Mouse (Mus musculus) gastrocnemius, postnatal 36 days (tissue): ENCODE results near the gene Aebp1. TPM values are rescaled to one million over a fixed set of nuclear protein-coding genes. Genes with fewer than 3 reads are reported as not detected.

Experiments used
- DNase-seq, 2 experiments: peaks; one replicate each; pipeline ENCODE4 v3.0.0; 2022
- intact Hi-C: fragments of 180-260 bp; cut with DNase I; formaldehyde crosslinking; loops from one replicate; pipeline ENCODE4 v1.15.1; 2025
- long read RNA-seq, 2 experiments: library from polyadenylated mRNA; stranded (forward); transcript quantifications; one replicate each; pipeline ENCODE4 v2.0.0; 2021
- total RNA-seq, 2 experiments: library from RNA; stranded (reverse); gene quantifications; 2 replicates each; pipeline ENCODE4 v1.2.3; 2021

Aebp1 gene
- 10 to 100 TPM; 28.2 to 55.2 TPM for total RNA-seq
- long read RNA-seq, experiment 1, partial matches to known transcripts: 2 of 9 reads
- long read RNA-seq, experiment 1, other reads (novel, unspliced or antisense): 6 of 9 reads
- long read RNA-seq, experiment 2, partial matches to known transcripts: 14 of 17 reads
- long read RNA-seq, experiment 2, other reads (novel, unspliced or antisense): 1 of 17 reads

DNA sequence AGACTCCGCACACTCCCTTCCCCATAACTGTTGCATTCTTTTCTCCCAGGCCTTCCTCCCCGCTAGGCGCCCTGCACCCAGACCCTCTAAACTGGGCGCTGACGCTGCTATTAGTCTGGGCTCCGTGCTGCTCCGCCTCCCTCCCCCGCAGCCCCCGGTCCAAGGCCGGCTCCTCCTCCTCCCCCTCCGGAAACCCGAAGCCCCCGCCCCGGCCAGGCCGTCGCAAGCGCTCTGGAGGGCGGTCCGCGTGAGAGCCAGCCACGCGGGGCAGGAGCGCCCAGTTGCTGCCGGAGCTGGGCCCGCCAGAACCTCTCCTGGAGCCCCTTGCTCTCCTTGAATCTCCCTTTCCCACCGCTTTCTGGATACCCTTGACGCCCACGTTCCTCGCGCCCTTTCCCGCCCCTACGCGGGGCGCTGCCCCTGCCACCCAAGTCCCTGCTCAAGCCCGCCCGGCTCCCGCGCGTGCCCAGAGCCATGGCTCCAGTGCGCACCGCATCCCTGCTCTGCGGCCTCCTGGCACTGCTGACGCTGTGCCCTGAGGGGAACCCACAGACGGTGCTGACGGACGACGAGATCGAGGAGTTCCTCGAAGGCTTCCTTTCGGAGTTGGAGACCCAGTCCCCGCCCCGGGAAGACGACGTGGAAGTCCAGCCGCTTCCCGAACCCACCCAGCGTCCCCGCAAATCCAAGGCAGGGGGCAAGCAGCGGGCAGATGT lies at the start of gene Aebp1:
Gene Aebp1 (plus strand): TSS at position 270 of the 716 bp plus-strand sequence.
- intact Hi-C loops: no loop called here
- DNase-seq: peak in 1 of 2 experiments; percentile 65

DNA sequence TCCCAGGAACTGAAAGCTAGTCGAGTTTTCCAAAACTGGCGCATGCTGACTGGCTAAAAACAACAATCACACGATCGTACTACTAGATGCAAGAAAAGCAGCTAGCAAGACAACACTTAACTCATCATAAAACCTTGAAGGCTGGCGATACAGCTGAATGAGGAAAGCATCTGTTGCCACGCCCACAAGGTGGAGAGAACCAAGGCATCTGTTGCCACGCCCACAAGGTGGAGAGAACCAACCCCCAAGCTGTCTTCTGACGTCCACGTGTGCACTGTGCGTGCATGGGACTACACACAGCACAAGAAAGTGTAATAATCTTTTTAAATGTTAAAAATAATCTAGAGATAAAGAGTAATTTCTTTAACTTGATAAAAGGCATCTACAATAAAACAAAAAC lies 48.4 kb upstream of the Aebp1 start:
- intact Hi-C loops: no loop called here
- no peak for DNase-seq

DNA sequence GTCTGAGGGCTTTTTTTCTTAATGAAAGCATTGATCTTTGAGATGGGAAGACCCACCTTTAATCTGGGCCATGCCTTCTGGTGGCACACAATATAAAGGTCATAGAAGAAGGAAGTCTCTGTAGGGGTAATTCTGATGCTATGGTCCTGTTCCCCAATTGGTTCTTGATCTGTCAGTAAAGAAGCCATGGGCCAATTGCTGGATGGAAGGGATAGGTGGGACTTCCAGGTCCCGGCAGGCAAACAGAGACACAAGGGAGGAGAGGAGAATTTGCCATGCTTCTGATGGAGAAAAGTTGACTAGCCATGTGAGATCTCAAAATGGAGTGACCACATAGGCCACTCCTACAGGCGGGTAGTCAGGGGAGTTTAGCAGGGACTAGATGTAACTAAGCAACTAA lies 42.5 kb upstream of the Aebp1 start:
- no peak for DNase-seq
- intact Hi-C loops: no loop called here

DNA sequence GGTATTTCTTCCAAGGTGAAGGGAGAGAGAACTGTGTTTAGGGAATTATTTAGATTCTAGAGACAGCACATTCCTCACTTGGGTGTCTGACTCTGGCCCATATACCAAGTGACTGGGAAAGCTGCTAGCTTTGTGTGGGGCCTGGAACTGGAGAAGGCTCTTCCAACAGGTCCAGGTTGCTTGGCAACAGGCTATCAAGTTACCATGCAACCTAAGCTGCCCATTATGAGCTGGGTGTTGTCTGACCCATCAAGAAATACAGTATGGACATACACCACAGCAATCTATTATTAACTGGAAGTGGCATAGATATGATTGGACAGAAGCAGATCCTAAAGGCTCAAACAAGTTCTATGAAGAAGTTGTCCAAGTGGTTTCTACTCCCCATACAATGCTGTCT lies 36.3 kb upstream of the Aebp1 start:
- intact Hi-C loops: no loop called here
- DNase-seq: no peak

DNA sequence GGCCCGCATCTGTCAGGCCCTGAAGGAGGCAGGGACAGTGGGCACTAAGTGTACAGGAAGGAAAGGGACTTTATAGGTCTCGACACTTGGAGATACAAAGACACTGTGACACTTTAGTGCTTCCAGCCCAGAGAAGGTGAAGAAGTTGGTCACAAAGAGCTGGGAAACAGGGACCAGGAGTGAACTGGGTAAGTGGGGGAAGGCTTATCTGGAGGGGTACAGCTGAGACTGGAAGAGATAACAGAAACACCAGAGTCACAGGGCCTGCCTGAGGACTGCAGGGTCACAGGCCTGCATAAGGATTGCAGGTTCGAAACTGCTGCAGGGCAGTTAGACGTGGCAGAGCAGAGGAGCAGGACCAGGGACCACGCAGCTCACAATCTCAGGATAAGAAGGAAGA lies 33.8 kb upstream of the Aebp1 start:
- DNase-seq: no peak
- intact Hi-C loops: loop anchor here (2.0 kb wide), 1 partner anchor 21 kb away; no protein-coding TSS in a partner anchor

DNA sequence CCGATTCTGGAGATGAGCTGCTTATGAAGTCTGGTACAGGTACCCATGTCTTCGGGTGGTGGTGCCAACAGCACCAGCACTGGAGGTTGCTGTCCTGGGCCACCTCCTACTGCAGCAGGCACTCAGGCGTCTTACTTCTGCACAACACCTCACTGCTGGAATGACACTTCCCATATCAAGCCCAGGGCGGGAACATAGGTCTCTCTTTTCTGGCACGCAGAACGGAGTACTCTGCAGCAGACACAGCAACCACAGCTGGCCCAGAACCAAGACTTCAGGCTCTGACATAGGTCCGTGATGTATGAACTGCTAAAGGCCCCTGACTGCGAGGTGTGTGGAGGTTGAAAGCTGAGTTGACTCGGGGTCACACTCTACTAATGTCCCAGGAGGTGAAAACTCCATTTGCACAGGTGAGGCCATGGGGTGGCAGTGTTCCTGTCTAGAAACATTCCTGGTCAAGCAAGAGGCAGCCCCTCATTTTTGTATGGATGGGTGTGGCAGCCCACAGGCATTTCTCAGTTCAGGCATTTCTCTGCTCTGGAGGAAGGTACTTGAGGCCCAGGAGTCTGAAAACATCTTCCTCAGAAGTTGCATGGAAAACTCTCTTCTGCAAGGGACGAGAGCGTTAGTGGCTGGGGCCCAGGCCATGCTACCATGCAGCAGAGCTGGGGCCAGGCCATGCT lies 33.1 kb upstream of the Aebp1 start:
- intact Hi-C loops: loop anchor here (2.0 kb wide), 1 partner anchor 22 kb away; no protein-coding TSS in a partner anchor
- no peak for DNase-seq

DNA sequence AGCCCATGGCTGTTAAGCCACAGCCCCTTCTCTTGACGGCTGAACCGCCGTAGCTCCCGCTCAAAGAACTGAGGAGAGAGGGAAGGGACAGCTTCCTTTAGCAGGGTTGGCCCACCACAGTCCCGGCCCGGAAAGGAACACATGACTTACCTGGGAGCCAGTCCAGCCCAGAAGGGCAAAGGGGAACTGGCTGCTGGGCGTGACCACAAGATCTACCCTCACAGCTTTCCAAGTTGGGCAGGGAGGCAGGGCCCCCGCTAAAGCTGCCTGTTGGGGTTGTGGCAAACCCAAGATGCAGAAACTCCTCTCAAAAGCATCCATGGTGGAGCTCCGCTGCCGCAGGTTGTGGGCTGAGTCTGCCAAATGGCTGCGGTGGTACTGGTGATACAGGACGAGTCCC lies 32.4 kb upstream of the Aebp1 start:
- DNase-seq: no peak
- intact Hi-C loops: loop anchor here (2.0 kb wide), 1 partner anchor 23 kb away; no protein-coding TSS in a partner anchor

DNA sequence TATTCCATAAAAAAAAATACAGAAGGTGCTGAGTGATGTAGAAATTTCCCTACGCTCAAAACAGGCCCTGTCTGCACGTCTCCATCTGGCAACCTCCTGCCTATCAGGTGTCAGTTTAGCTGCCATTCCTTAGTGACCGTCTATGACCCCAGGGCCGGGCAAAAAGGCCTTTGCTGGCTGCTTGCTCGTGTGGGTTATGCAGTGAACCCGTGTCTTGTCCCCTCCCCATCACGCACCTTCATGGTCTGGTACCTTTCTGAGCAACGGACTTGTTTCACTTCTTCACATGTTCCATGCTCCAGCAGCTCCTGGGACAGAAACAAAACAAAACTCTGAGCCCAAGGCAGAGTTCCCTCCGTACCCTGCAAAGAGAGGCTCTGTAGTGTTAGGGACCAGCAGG lies 27.2 kb upstream of the Aebp1 start:
- intact Hi-C loops: no loop called here
- no peak for DNase-seq

DNA sequence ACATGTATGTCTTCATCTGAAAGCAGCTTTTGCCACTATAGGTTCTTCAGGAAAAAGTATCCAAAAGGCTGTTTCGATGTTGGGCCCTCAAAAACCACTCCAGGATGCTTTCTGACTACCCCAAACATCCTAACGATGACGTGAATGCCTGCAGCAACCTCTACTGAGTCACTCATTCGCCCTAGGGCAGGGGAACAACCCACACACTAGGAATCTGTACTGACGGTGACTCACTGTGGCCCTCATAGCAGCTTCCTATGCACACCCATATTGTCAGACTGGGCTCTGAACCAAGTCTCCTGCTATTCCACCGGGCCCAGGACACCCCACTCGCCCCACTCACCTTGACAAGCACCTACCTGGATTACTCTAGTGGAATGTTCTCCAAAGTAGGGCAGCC lies 26.7 kb upstream of the Aebp1 start:
- intact Hi-C loops: loop anchor here (5.0 kb wide), 1 partner anchor 42 kb away; the partner anchor contains the start of gene Pold2
- DNase-seq: no peak

DNA sequence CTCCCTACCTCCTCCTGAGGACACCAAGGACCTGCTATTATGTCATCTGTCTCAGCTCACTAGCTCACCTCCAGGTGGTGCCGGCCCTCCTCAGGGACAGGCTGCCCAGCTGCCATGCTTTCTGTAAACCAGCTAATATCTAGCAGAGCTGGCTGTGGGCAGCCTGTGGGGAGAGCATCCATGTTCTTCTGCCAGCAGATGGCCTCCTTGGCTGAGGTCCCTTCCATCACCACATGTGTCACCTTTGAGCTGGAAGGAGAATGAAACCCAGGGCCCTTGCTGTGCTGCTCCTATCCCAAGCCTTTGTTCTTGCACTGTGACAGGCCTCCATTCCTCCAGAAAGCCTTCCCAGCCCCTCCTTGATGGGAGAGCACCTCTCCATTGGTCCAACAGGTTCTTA lies 25.6 kb upstream of the Aebp1 start:
- intact Hi-C loops: loop anchor here (2.0 to 5.0 kb wide), 3 partner anchors 35 to 51 kb away; partner anchors contain the start of gene Pold2
- no peak for DNase-seq

DNA sequence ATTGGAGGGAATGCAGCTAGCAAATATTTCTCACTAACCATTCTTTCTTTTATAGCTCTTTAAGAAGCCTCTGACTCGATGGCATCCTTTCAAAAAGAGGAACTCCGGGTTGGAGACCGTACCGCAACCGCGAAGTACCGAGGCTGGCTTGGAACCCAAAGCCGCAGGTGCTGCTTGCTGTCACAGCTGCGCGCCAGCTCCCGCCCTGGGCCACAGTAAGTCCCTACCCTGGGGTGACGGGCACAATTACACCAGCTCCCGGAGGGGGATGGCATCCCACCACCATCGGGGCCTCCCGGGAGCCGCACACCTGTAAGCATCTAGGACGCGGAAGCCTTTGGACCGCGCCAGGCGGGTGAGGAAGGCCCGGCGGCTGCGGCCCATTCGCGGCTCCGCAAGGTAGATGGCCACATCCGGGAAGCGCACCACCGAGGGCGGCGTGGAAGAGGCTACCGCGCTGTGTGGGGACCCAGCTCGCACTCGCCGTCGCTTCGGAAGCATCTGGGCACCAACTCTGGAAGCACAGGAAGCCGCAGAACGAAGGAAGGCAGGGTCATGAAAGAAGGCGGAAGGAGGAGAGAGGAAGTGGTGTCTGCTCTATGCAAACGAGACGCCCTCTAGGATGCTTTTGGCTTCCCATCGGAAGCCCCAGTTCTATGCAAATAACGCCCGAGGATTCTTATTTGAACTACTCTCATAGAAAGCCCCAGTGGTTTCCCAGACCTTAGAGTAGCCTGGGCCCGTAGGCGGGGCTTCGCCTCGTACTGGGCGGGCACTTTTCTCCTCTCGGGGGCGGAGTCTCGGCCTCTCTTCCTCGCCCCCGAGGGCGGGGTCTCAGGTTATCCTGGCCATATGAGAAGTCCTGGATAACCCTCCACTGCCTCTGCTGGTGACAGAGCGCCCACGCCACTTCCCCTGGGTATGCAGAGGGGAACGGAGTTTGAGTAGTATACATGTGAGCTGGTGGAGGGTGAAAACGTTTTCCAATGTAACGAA lies 24.2 kb upstream of the Aebp1 start, which contains the start of gene Polm:
Gene Polm (minus strand): TSS at position 766 of the 996 bp plus-strand sequence.
- intact Hi-C loops: loop anchor here (2.0 to 5.0 kb wide), 3 partner anchors 37 to 49 kb away; partner anchors contain the start of gene Pold2
- peak; percentile 90 to 91 for DNase-seq

DNA sequence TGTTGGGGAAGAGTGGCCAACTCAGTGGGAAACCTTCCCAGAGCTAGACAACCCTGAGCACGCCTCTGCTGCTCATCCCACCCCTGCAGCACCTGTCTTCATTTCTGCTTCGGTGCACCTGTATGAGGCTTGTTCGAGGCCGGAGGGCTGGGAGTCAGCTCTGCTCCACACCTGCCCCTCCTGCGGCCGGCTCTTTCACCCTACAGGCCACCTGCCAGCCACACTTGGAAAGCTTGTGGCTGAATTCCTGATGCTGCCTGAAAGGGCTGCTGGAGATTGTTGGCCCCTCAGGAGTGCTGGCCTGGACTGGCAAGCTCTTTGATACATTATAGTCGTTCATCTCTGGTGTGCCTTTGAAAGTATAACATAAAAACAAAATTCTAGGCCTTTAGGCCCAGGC lies 21.4 kb upstream of the Aebp1 start:
- intact Hi-C loops: no loop called here
- peak in 1 of 2 experiments; percentile 12 for DNase-seq

DNA sequence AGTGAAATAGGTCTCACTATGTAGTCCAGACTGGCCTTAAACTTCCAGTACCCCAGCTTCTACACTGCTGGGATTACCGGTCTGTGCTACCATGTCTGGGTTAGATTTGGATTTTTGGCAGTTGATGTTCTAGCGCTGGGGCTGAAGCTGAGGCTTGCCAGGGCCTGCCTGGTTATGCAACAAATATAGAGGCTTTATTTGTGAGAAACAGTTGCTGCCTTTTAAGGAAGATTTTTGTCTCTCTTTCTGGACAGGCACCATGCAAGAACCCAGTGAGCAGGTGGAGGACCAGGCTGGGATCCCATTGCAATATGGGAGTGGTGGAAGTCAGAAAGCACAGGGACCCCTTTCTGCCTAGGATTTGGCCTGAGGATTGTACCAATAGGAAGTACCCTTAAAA lies 20.0 kb upstream of the Aebp1 start:
- no peak for DNase-seq
- intact Hi-C loops: no loop called here

DNA sequence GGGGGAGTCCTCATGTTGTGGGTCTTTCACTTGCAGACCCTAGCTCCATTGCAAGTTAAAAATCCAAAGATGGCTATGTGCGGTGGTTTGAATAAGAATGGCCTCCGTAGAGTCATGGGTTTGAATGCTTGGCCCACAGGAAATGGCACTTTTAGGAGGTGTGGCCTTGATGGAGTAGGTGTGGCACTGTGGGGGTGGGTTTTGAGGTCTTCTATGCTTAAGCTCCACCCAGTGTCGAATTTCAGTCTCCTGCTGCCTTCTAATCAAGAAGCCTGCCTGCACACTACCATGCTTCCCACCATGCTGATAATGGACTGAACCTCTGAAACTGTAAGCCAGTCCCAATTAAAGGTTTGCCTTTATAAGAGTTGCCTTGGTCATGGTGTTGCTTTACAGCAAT lies 18.6 kb upstream of the Aebp1 start:
- DNase-seq: no peak
- intact Hi-C loops: no loop called here

DNA sequence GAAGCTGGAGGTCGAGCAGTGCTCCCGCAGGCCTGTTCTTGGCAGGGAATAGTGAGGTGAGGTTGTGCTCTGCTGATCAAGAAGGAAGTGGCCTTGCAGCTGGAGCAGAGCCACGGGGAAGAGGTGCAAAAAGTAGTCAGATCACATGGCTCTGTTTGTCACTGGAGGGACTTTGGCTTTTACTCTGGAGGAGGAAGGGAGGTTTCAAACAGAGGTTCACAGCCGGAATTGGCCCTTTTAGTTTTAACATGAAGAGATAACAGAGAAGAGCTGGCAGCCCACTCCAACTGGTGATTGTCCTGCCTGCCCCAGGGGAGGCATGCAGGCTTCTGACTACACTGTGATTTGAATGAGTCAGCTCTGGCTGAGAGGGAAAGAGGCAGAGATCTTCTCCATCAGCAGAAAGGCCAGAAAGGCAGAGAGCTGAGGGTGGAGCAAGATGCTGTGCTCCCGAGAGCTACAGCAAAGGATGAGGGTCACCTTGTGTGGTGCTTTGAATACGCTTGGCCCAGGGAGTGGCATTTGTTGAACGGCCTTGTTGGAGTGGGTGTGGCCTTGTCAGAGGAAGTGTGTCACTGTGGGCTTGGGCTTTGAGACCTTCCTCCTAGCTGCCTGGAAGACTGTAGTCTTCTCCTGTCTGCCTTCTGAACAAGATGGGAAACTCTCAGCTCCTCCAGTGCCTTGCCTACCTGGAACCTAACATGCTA lies 15.0 kb upstream of the Aebp1 start:
- intact Hi-C loops: no loop called here
- no peak for DNase-seq

DNA sequence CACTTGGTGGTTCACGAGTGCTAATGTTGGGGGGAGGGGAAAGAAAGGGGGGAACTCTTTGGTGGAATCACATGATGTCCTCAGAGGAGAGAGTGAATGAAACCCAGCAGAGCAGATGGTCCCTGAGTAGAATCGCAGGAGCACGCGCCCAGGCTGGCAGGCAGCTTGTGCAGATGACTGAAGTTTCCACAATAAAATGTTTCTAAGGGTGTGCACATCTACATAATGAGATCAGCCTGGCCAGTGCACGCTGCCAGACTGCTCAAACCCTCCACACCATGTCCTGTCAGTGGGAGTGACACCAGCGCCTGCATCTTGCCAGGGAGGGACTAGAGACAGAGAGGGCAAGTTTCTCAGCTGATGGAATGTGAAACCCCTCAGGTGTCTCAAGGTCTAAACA lies 13.0 kb upstream of the Aebp1 start:
- intact Hi-C loops: no loop called here
- peak; percentile 50 to 56 for DNase-seq

DNA sequence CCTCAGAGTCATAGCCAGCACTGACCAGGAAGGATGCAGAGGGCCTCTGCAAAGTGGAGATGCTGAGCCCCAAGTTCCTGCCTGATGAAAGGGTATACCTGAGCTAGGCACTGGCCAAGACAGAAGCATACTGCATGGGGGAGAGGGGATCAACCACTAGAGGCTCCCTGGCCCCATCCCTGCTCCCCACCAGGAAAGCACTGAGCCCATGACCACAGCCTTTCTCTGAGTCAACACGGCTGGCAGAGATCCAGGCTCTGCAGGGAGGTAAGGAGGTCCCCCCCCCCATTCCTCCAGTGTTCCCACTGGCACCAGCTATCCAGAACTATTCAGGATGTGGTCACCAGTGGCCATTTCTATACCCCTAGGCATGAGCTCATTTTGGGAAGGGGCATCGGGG lies 12.4 kb upstream of the Aebp1 start:
- intact Hi-C loops: no loop called here
- DNase-seq: no peak

DNA sequence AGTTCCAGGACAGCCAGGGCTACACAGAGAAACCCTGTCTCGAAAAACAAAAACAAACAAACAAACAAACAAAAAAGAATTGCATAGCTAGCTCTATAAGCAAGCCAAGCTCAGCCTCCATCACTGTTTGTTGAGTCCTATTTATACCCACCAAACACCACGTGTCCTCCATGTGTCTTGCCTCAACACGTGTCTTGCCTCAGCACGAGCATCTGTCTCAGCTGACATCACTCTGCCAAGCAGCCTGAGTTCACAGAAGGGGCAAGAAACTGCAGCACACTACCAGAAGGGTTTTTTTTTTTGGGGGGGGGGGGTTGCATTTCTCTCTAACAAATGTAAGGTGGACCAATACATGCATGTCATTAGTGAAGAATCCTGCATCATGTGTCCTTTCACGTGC lies 11.3 kb upstream of the Aebp1 start:
- no peak for DNase-seq
- intact Hi-C loops: no loop called here

DNA sequence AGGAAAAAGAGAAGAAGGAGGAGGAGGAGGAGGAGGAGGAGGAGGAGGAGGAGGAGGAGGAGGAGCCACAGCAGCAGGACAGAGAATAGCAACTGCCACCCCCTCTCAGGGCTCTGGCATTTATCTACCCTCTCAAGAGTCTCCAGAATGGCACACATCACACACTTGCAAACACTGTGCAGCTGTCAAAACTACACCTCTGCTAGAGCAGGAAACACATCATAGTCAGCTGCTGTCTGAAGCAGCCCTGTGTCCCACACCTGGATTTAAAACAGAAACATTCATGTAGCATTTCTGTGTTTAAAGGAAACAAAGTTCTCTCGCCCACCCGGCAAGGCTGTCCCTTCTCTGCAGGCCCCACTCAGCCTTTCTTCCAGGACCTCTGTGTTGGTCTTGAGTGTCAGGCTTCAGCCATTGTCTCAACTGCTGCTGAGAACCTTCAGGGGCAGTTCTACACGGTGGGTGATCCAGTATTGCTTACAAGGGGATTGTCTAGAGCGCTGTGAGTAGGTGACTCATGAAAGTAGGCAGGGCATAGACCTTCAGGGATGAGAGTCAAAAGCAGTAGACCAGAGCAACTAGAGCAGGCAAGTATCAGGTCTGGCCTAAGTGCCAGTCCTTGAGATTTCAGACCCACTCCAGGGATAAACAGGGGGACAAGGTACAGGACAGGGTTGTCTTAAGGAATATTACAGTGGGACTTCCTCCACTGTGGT lies 10.6 kb upstream of the Aebp1 start:
- DNase-seq: no peak
- intact Hi-C loops: no loop called here
